Mouse (Mus musculus) right cerebral cortex, postnatal 25 days (tissue): ENCODE measurements around the gene Trim63.

Experiments used
- DNase-seq: peaks from one replicate; pipeline ENCODE4 v3.0.0; 2022

Gene Trim63

DNA sequence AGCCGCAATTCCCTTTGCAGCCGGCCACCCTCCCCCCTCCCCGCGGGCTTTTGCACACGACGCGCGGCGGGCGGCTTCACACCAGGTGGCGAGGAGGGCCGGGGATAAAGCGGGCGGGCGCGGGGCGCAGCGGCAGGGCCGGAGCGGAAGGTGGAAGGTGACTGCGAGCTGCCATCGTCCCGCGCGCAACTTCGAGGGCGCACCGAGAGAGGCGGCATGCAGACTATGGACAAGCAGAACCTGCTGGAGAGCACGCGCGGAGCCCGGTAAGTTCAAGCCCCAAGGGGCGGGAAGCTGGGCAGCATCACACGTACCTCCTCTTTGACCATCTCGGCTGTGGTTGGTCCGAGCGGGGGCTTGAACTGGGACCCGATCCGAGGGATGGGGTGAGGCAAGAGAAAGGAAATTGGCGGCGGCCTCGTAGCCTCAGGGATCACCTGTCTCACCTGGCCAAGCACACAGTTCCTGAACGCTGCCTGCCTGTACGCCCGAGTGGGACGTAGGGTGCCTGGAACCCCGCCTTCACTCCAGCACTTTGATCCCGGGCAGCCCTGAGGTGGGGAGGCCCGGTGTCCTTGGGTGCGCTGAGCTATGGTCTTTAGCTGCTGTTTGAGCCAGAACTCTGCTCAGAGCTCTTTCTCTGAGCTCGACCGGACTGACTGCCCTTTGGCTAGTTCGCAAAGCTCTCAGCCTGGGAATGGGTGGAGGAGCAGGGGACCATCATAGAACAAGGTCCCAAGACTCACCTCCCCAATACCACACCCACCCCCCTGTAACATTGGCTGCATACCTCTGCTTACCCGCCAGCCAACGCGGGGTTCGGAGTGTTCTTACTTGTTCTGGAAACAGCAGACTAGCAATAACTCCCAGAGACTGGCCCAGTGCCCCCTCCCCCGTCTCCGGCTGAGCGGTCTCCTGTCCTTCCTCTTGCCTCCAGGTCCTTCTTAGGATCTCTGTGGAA lies 28.4 kb downstream of the Trim63 start, which contains the start of gene Slc30a2:
Gene Slc30a2, plus strand, starts transcription at position 111 of the 961 bp plus-strand sequence.
- no peak for DNase-seq

DNA sequence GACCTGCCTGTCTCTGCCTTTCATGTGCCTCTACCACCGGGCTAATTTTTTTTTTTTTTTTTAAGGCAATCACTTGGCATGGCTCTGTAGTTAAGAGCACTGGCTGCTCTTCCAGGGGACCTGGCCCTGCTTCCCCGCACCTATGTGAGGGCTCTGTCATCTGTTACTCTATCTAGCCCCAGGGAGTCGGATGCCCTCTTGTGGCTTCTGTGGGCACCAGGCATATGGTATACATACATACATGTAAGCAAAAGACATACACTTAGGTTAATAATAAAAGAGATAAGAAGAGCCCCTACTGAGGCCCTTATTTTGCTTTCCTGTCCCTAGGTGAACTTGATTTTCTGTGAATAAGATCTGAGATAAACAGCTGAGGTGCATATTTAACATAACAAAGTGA lies 29.7 kb downstream of the Trim63 start:
- no peak for DNase-seq

DNA sequence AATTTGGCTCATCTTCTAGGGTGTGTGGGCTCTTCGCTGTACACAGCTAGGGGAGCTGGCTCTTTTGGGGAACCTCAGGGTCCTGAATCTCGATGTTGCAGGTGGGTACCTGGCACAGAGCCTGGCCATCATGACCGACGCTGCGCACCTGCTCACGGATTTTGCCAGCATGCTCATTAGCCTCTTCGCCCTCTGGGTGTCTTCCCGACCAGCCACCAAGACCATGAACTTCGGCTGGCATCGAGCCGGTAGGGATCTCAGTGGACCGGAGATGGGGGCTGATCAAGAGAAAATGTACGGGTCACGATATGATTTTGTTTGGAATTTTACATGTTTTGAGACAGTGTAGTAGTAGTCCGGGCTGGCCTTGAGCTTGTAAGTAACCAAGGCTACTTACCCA lies 30.9 kb downstream of the Trim63 start:
- no peak for DNase-seq

DNA sequence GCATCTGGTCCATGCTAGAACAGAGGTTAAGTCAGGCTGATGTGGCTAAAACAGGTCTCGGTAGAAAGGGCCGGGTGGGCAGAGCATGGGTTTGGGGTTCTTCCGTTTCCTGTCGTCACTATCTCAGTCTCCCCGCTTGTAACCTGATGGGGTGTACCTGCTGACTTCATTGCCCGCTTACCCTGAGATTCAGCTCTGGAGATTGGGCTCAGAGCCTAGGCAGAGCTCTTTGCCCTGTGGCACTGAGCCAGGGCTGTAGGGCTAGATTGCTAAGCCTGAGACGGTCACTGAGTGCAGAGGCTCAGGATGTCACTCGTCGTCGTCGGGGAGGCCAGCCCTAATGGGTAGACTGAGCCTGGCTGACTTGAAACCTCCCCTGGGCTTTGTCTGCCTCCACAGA lies 33.2 kb downstream of the Trim63 start:
- no peak for DNase-seq

DNA sequence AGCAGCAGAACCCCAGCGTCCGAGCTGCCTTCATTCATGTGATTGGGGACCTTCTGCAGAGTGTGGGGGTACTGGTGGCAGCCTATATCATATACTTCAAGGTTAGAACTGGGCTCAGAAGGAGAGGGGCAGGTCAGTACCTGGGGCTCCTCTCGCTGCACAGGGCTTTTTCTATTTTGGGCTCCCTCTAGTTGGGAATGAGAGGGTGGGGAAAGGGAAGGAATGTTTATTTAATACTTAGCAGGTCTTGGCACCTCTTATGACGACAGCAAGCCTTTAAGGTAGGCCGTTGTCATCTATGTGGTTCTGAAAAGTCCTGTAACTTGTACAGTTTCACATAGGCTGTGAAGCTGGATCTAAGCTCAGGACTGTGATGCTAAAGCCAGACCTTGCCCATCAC lies 33.6 kb downstream of the Trim63 start:
- no peak for DNase-seq

DNA sequence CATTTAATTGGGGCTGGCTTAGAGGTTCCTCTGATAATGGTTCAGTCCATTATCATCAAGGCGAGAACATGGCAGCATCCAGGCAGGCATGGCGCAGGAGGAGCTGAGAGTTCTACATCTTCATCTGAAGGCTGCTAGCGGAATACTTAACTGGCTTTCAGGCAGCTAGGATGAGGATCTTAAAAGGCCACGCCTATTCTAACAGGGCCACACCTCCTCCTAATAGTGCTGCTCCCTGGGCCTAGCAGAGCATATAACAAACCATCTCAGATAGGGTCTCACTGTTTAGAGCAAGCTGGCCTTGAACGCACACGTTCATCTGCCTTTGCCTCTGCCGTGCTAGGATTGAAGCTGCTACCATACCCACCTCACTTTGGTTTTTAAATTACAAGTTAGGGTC lies 34.9 kb downstream of the Trim63 start:
- DNase-seq: no peak

DNA sequence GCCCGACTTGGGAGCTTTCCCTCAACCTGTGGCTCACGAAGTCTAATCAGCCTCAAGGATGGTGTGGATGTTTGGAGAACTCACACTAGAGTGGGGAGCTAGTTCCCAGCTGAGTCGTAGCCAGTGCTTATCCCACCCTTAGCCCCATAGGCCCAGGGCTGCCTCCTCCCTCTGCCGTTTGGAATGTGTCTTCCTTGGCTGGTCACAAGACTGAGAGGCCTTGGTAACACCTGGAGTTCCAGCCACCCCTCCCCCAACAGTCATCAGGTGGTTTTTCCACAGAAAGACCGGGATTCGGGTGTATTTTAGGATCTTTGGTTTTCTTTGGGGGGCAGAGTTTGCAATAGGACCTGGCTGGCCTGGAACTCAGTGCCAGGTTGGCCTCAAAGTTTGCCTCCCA lies 35.7 kb downstream of the Trim63 start:
- no peak for DNase-seq

DNA sequence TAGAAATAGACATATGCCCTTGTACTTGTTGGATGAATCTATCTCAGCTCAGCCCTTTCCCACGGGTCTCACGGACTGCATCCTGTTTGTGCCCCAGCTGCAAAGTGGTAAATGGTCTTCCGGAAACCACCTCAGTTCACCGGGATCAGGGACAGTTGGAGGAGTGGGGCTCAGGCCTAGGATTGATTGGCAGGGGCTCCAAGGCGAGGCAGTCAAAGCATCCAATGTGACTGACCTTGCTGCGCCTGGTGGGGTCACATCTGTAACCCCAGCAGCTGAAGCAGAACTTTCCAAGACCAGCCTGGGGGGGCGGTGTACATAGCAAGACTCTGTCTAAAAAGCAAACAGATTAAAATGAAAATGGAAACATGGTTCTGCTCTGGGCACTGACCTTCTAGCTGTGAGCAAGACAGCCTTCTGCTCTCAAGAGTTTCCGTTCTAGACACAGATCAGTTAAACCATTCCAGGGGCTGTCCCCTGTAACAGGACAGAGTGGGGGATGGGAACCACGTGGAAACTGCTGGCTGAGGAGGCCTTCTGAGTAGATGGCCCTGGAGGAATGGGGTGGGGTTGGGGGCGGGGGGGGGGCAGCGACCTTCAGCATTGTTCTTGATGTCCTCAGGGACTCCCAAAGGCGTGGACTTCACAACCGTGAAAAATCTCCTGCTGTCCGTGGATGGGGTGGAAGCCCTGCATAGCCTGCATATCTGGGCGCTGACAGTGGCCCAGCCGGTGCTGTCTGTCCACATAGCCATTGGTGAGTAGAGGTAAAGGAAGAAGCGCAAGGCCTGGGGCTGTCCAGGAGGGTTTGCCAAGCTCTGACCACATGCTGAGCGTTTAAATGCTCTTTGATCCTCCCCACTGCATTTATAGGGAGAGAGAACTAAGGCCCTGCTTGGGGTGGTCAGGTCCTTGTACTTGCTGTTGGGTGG lies 36.7 kb downstream of the Trim63 start:
- no peak for DNase-seq

DNA sequence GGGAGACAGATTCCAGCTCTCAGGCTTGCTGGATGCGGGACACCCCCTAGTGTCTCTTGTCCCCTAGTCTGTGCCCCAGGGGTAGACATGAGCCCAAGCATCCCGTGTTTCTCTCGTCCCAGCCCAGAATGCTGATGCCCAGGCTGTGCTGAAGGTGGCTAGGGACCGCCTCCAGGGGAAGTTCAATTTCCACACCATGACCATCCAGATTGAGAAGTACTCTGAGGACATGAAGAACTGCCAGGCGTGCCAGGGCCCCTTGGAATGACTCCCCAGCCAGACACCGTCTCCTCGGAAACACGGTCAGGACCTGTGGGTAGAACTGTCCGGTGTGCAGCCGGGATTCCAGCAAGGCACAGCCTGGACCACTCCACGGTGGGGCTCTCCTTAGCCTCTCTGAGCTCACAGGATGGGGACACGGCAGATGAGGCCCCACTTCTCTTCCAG lies 37.4 kb downstream of the Trim63 start:
- DNase-seq: no peak

DNA sequence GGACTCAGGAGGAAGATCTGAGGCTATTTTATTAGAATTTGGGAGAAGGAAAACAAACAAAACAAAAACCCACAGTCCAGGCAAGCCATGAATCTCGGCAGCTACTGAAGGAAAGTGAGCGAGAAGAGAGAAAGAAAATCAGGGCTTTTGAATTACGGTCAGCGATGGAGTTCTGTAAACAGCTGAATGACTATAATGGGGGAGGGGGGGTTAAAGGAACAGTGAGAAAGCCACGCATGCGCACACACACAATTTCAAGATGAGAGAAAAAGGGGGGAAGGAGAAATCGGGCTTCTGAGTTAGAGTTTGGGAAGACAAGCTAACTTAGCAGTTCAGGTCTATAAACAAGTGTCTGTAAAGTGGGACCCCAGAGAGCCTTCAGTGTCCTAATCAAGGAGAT lies 38.0 kb downstream of the Trim63 start:
- DNase-seq: no peak

DNA sequence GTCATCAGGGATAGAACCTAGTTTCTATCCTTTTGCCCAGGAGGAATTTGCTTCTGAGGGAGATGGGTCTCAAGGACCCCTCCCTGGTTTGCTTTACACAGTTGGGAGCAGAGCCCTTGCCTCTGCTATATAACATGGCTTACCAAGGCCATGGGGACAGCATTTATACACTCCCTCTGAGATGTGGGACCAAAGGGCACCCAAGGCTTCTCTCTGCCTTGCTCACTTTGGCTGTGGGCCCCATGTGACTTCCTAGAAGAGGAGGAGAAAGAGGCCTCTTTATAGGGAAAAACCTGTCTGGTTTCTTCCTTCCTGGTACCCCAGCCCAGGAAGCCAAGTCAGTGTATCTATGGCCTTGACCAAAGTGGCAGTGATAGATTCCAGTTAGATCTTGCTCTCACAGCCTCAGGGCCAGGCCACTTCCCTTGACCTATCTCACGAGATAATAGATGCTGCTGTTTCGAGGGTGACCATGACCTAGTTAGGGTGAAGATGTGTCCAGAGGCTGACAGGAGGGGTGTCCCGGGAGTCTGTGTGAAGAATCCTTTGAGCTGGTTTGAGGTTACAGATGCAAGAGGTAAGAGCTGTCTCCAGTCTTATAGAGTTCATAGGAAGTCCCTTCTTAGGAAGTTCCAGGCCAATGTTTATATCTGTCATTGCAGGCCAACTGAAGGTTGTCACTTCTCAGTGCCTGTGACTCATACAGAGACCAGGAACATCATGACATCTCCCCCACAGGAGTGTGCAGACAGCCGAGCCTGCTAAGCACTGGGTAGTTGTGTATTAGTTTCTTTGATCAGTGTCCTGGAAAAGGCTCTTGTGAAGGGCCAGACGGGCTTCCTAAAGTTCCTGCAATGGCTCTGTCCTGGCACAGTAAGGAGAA lies 38.8 kb downstream of the Trim63 start:
- DNase-seq: no peak

DNA sequence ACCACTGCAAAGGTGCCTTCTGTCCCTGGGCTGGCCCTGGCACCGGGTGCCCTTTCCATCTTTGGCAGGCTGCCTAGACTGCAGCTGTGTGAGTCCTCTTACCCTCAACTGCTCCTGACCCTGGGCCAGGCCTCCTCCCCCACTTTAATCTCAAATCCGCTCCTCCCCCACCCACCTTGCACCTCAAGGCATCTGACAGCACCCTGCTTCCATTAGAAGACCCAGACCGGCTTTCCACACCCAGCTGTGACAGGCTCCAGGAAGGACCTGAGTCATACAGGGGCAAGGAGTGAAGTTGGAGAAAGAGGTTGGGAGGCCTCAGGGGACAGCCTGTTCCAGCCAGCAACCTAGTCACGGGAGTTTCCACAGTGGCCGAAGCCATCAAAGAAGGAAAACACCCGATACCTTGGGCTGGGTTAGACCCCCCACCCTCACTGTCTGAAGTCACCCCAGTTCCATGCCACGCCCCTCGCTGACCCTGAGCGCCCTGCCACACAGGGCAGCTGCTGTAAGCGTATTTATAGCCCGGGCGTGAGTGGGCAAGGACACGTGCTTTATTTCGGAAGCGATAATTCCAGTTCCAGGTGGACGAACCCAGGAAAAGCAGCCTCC lies 41.0 kb downstream of the Trim63 start:
- no peak for DNase-seq

DNA sequence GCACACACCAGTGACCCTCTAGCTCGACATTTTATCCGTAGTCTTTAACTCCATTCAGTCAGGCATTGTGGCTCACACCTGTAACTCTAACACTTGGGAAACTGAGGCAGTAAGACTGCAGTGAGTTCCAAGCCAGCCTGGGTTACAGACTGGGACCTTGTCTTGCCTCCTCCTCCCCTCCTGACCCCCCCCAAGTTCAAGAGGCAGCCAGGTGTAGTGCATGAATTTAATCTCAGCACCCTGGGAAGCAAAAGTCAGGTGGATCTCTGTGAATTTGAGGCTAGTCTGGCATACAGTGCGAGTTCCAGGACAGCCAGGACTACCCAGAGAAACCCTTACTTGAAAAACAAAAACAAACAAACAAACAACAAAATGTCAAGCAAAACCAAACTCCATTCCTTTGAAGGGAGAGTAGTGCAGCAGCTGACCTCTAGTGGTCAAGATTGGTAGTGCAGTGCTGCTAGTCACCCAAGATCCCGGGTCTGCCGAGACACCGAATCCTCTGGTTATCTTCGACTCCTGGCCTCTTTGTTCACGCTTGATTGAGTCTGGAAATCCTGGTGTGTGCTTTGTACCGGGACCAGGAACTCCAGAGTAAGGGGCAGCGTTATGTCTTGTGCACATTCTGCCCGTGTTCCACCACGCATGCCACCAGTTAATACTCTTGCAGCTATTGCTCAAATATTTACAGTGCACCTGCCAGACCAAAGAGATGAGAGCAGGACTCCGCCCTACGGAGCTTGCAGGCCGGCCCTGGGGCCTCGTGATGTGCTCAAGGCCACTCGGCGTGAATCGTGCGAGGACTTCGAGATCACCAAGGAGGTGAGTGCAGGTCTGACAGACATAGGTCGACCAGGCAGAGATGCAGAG lies 41.9 kb downstream of the Trim63 start:
- peak; percentile 66 for DNase-seq

DNA sequence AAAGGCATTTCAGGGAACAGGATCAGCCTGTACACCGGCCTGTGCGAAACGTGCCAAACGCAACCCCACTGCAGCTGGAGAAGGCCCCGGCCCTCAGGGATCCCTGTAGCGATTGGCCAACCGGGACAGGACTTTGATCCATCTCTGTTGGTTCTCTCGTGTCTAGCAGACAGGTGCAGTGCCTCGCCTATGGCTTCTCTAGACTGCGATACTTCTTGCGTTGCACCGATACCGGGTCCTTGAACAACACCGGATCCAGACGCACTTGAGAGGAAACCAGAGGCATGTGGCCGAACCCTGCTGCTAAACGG lies 42.5 kb downstream of the Trim63 start:
- no peak for DNase-seq

DNA sequence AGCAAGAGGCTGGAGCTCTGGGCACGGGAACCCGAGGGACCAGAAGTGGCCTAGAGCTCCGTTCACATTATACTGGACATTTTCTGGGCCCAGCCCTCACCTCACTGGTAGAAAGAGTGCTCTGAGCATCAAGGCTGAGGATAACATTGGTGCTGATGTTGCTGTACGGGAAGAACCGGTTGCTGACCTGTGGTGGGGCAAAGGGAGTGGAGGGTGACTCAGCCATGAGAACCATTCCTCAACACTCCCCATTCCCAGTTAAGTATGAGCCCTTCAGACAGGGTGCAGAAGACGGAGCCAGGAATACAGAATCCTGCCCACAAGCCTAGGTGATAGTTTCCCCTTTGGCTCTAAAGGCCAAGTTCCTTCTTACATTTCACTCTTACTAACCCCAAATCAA lies 44.7 kb downstream of the Trim63 start:
- no peak for DNase-seq

DNA sequence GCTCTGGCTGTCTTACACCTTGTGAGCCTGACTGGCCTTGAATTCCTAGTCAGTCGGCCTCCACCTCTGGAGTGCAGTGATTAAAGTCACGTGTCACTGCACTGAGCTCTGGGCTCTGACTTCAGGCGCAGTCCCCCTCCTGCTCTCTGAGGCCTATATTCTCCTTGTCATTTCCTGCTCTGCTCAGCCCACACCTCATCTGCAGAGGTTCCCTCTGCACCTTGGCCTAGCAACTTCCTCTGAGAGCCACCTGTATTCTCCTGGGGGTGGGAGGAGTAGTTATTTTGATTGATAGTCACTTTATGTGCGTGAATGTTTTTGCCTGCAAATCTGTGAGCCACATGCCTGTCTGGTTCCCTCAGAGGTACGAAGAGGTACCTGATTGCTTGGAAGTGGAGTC lies 46.3 kb downstream of the Trim63 start:
- DNase-seq: no peak

DNA sequence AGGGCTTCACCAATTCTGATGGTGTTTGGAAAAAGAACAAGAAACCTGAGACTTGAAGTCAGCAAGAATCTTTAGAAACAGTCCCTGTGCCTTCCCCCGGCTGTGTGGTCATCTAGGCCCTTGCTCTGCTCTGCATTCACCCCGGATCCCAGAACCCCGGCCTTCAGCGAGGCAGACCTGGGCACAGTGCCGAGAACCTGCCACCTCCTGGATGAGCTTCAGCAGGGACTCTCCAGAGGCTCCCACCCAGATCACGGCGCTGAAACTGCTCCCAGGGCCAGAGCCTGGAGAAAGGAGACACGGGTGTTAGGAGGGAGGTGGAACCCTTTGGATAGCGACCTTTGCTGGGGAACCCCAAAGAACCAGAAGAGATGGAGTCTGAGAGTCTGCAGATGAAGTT lies 47.2 kb downstream of the Trim63 start:
- no peak for DNase-seq

DNA sequence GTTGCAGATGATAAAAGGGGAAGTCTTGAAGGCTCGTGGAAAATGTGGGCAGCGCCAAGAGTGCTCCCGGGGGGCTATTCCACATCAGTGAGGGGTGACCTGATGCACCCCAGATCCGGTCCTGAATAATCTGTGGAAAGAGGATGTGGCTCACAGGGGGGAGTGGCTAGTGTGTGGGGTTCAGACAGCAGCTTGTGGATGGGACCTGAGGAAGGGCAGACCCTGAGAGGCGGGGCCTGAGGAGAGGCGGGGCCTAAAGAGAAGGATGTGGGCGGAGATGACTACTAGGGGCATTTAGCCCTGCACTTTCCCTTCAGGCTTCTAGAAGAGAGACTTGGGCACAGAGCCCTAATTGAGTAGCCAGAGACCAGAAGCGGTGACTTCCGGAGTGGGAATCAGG lies 47.7 kb downstream of the Trim63 start:
- no peak for DNase-seq

DNA sequence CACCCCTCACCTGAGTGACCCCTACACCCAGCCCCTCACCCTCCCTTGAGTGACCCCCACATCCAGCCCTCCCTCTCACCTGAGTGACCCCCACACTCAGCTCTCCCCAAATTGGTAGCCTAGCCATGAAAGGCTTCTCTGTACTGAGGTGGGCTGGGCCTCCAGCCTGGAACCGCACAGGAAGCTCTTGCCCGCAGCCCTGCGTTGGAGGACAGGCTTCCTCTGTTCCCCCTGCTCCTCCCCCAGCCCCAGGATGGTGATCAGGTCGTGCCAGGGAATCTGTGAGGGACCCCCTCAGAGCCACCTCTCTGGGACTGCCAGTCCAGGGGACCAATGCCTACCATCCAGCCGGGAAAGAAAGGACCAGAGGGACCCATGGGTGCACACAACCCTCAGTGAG lies 50.4 kb downstream of the Trim63 start:
- no peak for DNase-seq

DNA sequence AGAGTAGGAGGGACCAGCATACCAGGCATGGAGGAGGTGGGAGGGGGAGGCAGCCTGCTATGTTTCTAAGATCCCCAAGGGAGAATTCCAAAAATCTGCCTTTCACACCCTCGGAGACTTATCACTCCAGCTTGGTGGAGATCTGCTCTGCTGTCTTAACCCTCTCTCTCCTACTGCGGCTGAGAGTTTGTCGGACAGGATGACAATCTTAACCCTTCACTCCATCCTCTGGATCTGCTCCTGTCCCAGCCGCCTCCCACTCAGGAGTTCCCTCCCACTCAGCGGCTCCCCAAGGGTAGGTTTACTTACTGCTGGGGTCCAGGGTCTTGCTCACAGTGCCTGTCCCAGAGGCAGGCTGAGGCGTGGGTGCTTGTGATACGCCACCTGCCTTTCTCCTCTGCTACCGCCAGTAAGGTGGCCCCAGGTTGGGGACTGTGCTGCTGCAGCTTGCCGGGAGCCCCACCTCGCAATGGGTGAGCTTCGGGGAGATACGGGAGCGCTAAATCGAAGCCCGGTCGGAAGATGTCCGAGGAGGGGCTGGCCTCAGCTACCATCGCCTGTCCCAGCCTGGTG lies 55.8 kb downstream of the Trim63 start:
- peak; percentile 76 for DNase-seq

DNA sequence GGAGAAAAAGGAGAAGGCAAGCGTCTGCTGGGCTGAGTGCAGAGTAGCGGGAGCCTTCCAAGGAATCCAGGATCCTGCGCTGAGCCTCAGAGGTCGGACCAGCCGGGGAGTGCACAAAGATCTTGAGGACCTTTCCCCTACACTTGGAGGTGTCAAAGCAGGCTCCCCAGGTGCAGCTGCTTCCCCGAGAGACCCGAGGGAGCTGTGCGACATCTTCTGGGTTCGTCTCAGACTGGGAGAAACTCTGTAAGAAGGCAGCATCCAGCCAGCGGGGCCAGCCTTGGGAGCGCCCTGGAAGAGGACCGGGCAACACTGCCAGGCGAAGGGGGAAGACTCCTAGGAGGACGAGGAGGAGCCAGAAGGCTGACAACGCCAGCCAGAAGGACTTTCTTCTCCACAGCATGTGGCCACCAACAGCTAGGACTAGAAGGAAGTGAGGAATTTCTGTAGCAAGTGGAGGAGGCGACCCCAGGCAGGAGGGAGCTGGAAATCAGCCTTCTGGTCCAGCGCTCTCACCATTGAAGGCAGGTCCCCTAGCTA lies 56.5 kb downstream of the Trim63 start:
- DNase-seq: no peak
